ENCODE assay signal across 8 mouse cellular contexts in the genomic region with DNA sequence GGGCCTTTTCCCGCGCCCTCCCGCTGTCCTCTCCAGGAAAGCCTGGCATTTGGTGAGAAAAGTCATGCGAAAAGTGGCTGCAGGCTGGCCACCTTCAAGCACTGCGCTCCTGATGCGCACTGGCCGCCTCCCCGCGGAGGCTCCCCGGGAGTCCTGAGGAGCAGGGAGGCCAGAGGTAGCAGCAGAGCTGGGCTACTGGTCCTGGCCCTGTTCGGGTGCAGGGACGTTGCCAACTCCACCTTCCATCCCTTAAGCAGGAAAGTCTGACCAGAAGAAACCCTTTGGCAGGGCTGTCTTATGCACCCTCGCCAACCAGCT. TPM values are rescaled to one million over a fixed set of nuclear protein-coding genes. Genes with fewer than 3 reads are reported as not detected.
A peak's percentile ranks its signal among the peaks of the same experiment; 100 is the strongest.
DNase-seq lines count a peak whose midpoint lies in the region; ATAC-seq and TF ChIP-seq lines count a peak whose summit lies in the region.

No protein-coding gene starts in this region.

- peak overlapping the region; percentile 43 for H3K4me3 ChIP-seq in lung, postnatal 0 days (ENCODE audit: low read depth, low read length)
- peak overlapping the region; percentile 59 for H3K4me3 ChIP-seq in hindbrain, embryonic 13.5 days
- peak overlapping the region; percentile 56 for H3K4me3 ChIP-seq in midbrain, embryonic 15.5 days

- no peak for TF ChIP-seq EP300 in lung, postnatal 0 days (IDR thresholded peaks at IDR 0.05)

- ATAC-seq in lung, postnatal 0 days = no peak
- ATAC-seq in hindbrain, embryonic 13.5 days (ENCODE audit: low FRiP score) = no peak
- ATAC-seq in midbrain, embryonic 15.5 days (replicated peaks) = no peak

- H3K9me3 ChIP-seq in lung, postnatal 0 days (ENCODE audit: low read length) = no peaks in the 10 kb centered on the region
- H3K9me3 ChIP-seq in hindbrain, embryonic 13.5 days = no peaks in the 10 kb centered on the region
- H3K9me3 ChIP-seq in midbrain, embryonic 15.5 days = no peaks in the 10 kb centered on the region

- peak; percentile 13 for DNase-seq in embryo, embryonic 11 days
- DNase-seq in embryo, embryonic 10.5 days (ENCODE audit: low spot score) = no peak
- no peak for DNase-seq in lung, postnatal 0 days (ENCODE audit: low spot score)
- DNase-seq in lung, postnatal 36 days = no peak
- no peak for DNase-seq in urinary bladder, postnatal 36 days (ENCODE audit: low spot score in 2 of 2)
- DNase-seq in urinary bladder, postnatal 4 days (ENCODE audit: low spot score in 2 of 2) = no peak

- H3K9ac ChIP-seq in lung, postnatal 0 days (replicated peaks; ENCODE audit: low read depth) = no peak overlapping the region
- peak overlapping the region; percentile 78 for H3K9ac ChIP-seq in hindbrain, embryonic 13.5 days
- peak overlapping the region; percentile 49 for H3K9ac ChIP-seq in midbrain, embryonic 15.5 days

- no peaks in the 10 kb centered on the region for H3K4me1 ChIP-seq in lung, postnatal 0 days (ENCODE audit: insufficient read depth, low read depth, low read length)
- peaks cover 18% of the 10 kb centered on the region for H3K4me1 ChIP-seq in hindbrain, embryonic 13.5 days (replicated peaks)
- H3K4me1 ChIP-seq in midbrain, embryonic 15.5 days = peaks cover 17% of the 10 kb centered on the region

- no peak overlapping the region for H3K27ac ChIP-seq in lung, postnatal 0 days (ENCODE audit: low read length)
- H3K27ac ChIP-seq in hindbrain, embryonic 13.5 days = no peak overlapping the region
- H3K27ac ChIP-seq in midbrain, embryonic 15.5 days = no peak overlapping the region

- peaks cover 20% of the 10 kb centered on the region for H3K27me3 ChIP-seq in lung, postnatal 0 days (replicated peaks; ENCODE audit: insufficient read depth, low read length)
- peaks cover 50% of the 10 kb centered on the region for H3K27me3 ChIP-seq in hindbrain, embryonic 13.5 days
- peaks cover 25% of the 10 kb centered on the region for H3K27me3 ChIP-seq in midbrain, embryonic 15.5 days (replicated peaks)

- no peak for TF ChIP-seq CTCF in lung, postnatal 0 days (IDR thresholded peaks at IDR 0.05)

- no peaks in the 10 kb centered on the region for H3K36me3 ChIP-seq in lung, postnatal 0 days (ENCODE audit: insufficient read depth, low read length)
- no peaks in the 10 kb centered on the region for H3K36me3 ChIP-seq in hindbrain, embryonic 13.5 days
- H3K36me3 ChIP-seq in midbrain, embryonic 15.5 days (replicated peaks) = no peaks in the 10 kb centered on the region

- H3K4me2 ChIP-seq in lung, postnatal 0 days (replicated peaks; ENCODE audit: low read depth, low read length) = peak overlapping the region; percentile 71
- H3K4me2 ChIP-seq in hindbrain, embryonic 13.5 days = peak overlapping the region; percentile 94
- peak overlapping the region; percentile 83 for H3K4me2 ChIP-seq in midbrain, embryonic 15.5 days

- WGBS in lung, postnatal 0 days = 3% methylated on average over 13 of the region's 13 CpGs
- 6% methylated on average over 13 of the region's 13 CpGs for WGBS in hindbrain, embryonic 13.5 days
- WGBS in midbrain, embryonic 15.5 days = 6% methylated on average over 13 of the region's 13 CpGs

RNA-seq across cellular contexts. Expression of gene Kcnh1, which starts 0.7 kb away (rescaled TPM):
- 3.4 and 4.4 TPM in 2 replicates for polyA plus RNA-seq in lung, postnatal 0 days (2015; fragmentation: Nextera tagmentation; extraction: Ambion mirVana)
- polyA plus RNA-seq in hindbrain, embryonic 13.5 days (2015; fragmentation: Nextera tagmentation; extraction: Ambion mirVana) = 1.8 and 2.2 TPM in 2 replicates
- 3.2 and 3.3 TPM in 2 replicates for polyA plus RNA-seq in midbrain, embryonic 15.5 days (2015; fragmentation: Nextera tagmentation; extraction: Ambion mirVana)

RNA-seq across cellular contexts. Expression of gene Rcor3, which starts 53.4 kb away (rescaled TPM):
- 26.1 and 27.6 TPM in 2 replicates for polyA plus RNA-seq in lung, postnatal 0 days (2015; fragmentation: Nextera tagmentation; extraction: Ambion mirVana)
- polyA plus RNA-seq in hindbrain, embryonic 13.5 days (2015; fragmentation: Nextera tagmentation; extraction: Ambion mirVana) = 29.5 and 32.9 TPM in 2 replicates
- 35.8 and 37.4 TPM in 2 replicates for polyA plus RNA-seq in midbrain, embryonic 15.5 days (2015; fragmentation: Nextera tagmentation; extraction: Ambion mirVana)
